Mouse (Mus musculus): ENCODE measurements around the gene Btbd18.
"Not testable (repeated sequence)": the region's sequence is repeated elsewhere in the genome, so short reads cannot be mapped to it uniquely, and the experiment has no call there.

Btbd18 gene

GRCm38 (mm10) chr2:84647051-84647568 is 11.8 kb upstream of the Btbd18 start:
- no peak for DNase-seq (ENCODE audit: low spot score)

DNA sequence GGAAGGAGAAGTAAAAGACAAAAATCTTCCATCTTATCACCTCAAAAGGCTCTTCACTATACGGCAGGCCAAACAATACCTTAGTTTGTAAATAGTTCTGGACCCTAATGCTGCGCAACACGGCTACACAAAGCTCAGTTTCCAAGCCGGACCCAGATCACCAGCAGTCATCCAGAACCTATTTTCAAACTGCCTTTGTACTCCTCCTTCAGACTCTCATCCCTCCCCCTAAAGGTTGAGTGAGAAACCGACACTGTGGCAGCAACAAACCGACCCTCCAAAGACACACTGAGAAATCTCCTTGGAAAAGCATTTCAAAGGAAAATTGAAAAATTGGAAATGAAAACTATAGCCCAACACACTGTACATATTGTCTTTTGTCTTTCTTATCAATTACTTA is 10.5 kb upstream of the Btbd18 start:
- no peak for DNase-seq (ENCODE audit: low spot score)

GRCm38 (mm10) chr2:84649674-84650073 is 9.2 kb upstream of the Btbd18 start:
- peak; percentile 31 for DNase-seq (ENCODE audit: low spot score)

DNA sequence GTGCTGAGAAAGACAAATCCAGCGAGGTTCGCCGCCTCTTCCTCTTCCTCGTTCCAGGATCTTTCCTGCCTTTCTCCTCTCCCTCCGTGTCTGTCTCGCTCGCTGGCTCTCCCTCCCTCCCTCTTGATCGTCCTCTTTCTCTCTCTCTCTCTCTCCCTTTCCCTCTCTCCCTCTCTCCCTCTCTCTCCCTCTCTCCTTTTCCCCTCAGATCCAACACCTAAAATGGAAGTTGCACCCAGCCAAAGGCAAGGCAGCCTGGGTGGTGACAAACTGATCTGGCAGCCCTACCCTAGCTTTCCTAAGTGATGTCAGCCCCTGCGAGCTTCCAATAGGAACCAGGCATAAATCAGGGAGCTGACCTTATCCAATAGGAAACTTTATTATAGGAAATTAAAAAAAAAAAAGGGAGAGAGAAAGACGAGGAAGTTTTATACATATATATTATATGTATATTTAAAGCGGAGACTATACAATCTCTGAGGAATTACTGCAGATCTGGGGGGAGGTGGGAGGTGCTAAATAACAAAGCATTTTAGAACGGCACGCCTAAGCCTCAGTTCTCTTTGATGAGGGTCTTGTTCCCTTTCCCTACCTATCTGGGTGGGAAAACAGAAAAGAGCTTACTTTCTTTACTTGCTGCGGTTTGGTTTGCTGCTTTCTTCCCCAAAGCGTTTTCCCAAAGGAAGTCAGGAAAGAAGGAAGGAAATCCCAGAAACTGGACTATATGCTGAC is 8.2 kb upstream of the Btbd18 start, which contains the start of gene Ctnnd1:
Gene Ctnnd1 (minus strand): TSS at position 302 of the 732 bp plus-strand sequence.
- DNase-seq (ENCODE audit: low spot score) = peak; percentile 74

DNA sequence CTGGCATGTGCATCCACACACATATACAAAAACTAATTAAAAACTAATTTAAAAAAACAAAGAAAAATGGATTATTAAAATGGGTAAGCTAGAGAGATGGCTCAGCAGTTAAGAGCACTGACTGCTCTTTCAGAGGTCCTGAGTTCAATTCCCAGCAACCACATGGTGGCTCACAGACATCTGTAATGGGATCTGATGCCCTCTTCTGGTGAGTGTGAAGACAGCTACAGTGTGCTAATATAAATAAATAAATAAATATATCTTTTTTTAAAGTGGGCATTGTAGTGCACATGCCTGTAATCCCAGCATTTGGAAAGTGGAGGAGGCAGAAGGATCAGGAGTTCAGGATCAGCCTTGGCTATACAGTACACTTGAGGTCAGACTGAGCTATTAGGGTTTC is 5.5 kb upstream of the Btbd18 start:
- no peak for DNase-seq (ENCODE audit: low spot score)

DNA sequence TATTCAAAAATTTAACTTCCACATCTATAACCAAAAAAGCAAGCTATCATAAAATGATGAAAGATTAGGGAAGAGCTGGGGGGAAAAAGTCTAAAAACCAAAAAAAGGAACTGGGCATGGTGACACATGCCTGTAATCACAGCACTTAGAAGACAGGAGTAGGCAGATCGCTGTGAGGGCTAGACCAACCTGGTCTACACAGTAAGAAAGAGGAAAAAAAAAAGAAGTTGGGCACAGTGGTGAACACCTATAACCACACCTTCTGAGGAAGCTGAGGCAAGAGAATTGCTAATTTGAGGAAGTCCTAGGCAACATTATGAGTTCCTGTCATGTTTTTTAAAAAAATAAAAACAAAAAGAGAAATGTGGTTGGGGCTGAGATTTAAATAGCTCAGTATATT is 3.0 kb upstream of the Btbd18 start:
- no peak for DNase-seq (ENCODE audit: low spot score)

GRCm38 (mm10) chr2:84660253-84660652 is 1.4 kb downstream of the Btbd18 start:
- DNase-seq (ENCODE audit: low spot score) = peak; percentile 38

- DNase-seq (ENCODE audit: low spot score) = peak; percentile 71
Measured at GRCm38 (mm10) chr2:84662866-84663265, 4.0 kb downstream of the Btbd18 start.

GRCm38 (mm10) chr2:84666081-84666480 is 7.2 kb downstream of the Btbd18 start:
- DNase-seq (ENCODE audit: low spot score) = no peak

- DNase-seq (ENCODE audit: low spot score) = no peak
Measured at GRCm38 (mm10) chr2:84669828-84670568, 11.1 kb downstream of the Btbd18 start.

- peak; percentile 89 for DNase-seq (ENCODE audit: low spot score)
Measured at GRCm38 (mm10) chr2:84670569-84670933, 11.7 kb downstream of the Btbd18 start, which contains the start of gene Selenoh. TSS of gene Selenoh (minus strand) at chr2:84670770.

DNA sequence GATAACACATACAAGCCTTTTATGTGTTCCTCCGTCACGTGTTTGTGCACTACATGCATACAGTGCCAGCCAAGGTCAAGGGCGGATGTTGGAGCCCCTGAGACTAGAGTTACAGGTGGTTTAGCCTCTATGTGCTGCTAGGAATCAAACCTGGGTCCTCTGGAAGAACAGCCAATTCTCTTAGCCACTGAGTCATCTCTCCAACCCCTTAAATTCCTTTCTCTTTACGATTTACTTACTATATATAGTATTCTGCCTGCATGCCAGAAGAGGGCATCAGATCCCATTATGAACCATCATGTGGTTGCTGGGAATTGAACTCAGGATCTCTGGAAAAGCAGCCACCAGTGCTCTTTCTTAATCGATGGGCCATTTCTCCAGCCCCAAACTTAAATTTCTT is 12.7 kb downstream of the Btbd18 start:
- DNase-seq (ENCODE audit: low spot score) = not testable (repeated sequence)

GRCm38 (mm10) chr2:84677270-84677967 is 18.5 kb downstream of the Btbd18 start:
- peak; percentile 29 for DNase-seq (ENCODE audit: low spot score)

GRCm38 (mm10) chr2:84677968-84678880 is 19.3 kb downstream of the Btbd18 start, which contains the start of the genes Gm28635 and Med19:
TSS of gene Gm28635 (minus strand) at chr2:84678041.
TSS of gene Med19 (plus strand) at chr2:84678402.
- peak; percentile 99 for DNase-seq (ENCODE audit: low spot score)

- DNase-seq (ENCODE audit: low spot score) = no peak
Measured at GRCm38 (mm10) chr2:84679016-84679415, 20.1 kb downstream of the Btbd18 start, which contains the start of gene Tmx2. TSS of gene Tmx2 (minus strand) at chr2:84679140.

DNA sequence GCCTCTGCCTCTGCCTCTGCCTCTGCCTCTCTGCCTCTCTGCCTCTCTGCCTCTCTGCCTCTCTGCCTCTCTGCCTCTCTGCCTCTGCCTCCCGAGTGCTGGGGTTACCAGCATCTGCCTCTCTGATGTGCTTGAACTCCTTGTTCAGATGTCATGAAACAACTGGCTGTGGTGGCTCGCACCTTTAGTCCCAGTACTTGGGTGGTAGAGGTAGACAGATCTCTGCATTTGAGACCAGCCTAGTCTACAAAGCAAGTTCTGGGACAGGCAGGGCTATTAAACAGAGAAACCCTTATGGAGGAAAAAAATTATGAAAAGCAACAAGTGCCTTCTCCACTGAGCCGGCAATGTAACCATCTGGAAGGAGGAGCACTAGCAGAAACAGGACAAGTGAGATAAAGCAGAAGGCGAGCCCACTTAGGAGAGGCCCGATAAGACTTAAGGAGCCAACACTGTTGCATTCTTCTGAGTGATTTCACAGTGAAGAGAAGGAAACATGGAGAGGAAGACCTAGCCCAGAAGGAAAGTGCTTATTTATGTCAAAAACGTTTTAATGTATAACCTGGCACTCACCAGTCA is 23.8 kb downstream of the Btbd18 start:
- DNase-seq (ENCODE audit: low spot score) = peak; percentile 69

DNA sequence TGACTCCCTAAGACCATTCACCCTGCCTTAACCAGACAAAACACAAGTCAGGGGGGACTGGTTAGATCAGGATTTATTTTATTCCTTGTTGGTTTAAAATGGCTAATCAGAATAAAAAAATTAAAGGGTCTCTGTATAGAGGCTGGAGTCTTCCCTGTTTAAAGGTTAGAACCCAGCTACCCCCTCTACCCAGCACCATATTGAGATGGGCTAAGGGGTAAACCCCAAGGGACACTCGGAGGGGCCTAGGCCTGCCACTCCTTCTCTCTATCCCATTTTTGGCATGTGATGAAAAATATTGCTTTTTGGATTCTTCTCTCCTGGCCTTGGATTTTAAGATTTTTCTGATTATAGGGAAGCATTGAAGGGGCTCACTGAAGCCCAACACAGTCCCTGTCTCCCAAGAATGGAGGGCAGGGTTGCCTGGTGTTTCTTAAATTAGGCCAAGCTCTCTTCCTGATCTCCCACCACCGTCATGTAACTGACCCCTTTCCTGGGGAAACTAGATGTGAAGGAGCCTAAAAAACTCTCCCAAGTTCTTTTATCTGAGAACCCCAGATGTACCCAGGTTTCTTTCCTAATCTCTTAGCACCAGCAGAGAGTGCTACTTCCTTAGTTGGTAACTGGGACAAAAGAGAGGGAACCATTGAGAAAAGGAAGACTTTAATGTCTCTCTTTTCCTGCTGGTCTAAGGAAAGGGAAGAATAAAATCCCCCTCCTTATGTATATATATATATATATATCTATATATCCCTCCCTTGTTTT is 29.4 kb downstream of the Btbd18 start:
- peak; percentile 23 for DNase-seq (ENCODE audit: low spot score)

DNA sequence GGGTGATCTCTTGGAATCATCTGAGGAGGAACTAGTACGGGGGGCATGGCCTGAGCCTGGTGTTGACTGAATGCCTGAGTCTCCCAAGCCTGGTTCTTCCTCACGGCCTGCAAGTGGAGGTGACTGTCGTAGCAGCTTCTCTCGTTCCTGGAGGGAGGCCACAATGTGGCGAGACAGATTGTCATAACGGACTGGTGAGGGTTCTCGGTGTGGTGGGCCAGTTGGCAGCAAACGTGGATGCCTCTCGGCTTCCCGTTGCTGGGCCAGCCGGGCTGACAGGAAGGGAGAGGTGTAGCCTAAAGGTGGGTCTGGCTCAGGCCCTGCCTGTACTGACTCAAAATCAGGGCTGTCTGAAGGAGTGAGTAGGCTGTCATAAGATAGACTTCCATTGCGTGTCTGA is 31.2 kb downstream of the Btbd18 start:
- DNase-seq (ENCODE audit: low spot score) = no peak

DNA sequence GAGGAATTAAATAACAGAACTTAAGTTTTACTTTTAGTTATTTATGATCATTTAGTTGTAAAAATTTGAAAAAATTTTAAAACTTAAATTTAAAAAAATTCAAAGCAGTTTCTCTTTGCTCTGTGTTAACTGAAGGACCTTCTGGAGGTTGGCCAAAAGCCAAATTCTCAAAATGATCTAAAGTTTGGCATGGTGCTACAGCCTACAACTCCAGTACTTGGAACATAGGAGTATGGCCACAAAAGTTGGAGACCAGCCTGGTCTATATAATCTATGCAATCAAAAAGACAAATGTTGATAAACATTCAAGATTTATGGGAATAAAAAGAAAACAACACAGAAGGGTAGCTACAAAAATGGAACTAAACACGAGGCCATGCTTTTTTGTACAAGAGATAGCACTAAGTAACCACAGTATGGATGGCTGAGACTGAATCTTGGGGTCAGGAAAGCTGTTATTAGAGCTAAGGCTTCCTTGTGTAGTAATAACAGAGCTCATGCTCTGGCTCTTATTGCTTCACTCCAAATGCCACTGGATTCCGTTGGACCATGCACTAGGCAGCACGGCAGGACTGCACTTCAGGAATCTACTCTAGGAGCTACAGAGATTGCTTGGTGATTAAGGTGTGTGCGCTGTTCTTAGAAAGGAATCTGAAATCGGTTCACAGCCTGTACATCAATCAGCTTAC is 36.3 kb downstream of the Btbd18 start:
- DNase-seq (ENCODE audit: low spot score) = no peak
